Mouse (Mus musculus): Measurements from ENCODE around the gene Srgap2.
"Not testable (repeated sequence)": the region's sequence is repeated elsewhere in the genome, so short reads cannot be mapped to it uniquely, and the experiment has no call there.

The Srgap2 gene

DNA sequence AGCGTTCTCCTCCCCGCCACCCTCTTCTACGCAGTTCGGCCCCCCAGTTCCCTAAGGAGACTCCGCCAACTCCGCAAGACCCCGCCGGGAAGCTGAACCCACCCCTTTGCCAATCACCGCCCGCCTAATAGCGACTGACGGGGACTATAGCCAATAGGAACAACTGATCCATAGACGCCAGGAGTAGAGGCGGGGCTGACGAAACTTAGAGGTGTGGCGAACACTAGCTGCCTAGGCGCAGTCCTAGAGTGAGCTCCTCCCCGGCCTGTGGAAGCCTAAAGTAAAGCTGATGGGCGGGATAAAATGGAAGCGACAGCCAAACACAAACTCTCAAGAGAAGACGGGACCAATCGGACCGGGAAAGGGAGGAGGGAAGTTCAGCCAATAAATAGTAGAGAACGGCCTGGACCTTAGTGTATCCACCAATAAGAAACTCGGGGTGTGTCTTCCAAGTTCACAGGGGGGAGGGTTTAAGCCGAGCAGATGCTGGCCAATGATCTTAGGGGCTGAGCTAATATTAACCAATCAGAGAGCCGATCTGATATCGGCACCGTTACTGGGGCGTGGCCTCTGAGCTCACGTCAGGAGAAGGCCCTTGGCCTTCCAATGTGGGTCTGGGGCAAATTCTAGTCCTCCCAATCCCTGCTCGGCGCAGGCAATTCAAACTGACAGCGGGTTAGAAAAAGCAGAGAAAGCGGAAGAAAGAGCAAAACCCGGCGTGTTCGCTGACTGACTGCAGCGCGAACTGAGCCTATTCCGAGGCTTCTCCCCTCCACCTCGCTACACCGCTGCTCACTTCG, at the start of gene Srgap2, which contains the start of gene Fam72a:
Gene Srgap2 (minus strand): TSS at position 72 of the 800 bp plus-strand sequence.
Gene Fam72a (plus strand): TSS at position 623 of the 800 bp plus-strand sequence.
- DNase-seq (ENCODE audit: low read depth, low spot score), result peak; percentile 100

DNA sequence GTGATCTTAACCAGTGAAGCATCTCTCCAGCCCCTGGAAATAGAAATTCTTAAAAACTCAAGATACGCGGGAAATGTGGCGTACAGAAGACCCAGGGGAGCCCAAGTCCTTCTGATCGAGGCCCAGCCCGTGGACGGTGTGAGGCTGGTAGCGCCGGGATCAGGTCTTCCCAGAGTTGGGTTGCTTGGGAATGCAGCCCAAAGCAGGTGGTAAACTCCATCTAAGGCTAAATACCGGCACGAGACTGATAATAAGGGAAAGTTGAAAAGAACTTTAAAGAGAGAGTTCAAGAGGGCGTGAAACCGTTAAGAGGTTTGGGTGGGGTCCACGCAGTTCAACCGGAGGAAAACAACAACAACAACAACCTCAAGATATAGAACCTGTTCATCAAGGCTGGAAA, 46.6 kb upstream of the Srgap2 start:
- peak; percentile 85 for DNase-seq (ENCODE audit: low read depth, low spot score)

DNA sequence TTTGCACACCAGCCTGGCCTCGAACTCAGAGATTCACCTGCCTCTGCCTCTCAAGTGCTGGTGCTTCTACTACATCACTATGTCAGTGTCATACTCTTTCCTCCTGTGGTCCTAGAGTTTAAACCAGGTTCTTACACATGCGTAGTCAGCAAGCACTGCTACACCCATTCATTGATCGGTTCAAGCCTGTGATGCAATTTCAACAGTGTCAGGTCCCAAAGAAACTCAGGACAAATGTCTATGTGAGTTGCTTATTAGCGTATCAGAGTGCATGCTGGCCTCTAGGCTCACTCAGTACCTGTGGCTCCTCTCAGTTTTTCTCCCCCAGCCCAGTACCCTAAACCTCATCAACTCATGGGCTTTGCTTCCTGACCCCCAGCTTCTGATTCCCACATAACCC, 43.2 kb upstream of the Srgap2 start:
- DNase-seq (ENCODE audit: low read depth, low spot score), result no peak

DNA sequence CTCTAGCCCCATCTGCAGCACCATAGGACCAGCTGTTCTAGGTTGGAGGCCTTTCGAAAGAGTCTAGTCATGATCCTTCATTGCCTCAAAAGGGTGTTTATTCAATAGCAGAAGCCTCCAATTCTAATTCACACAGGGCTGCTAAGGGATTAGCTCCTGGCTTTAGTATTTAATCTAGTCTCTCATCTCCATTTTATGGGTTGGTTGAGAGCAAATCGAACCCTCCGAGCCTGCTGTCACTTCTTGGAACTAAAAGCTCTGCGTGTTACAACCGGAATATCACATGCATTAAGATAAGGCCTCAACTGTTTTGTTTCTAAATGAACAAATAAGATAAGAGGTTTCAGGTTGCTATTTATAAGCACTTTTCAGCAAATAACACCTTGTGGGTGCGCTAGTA, 42.6 kb upstream of the Srgap2 start:
- no peak for DNase-seq (ENCODE audit: low read depth, low spot score)

DNA sequence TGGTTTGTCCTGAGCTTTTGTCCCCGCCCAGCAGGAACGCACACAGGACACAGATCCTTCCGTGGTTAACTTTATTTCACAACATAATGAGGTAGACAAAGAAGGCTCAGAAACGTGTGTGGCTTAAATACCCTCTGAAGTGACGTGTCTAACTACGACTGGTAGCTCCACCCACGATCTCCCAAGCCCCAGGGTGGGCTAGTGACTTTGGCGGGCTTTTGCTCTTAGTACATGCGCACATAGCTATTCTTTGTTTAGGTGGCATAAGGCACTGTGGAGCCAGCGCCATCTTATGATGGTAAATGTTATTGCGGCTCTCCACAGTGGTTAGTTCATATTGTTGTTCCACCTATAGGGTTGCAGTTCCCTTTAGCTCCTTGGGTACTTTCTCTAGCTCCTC, 38.9 kb upstream of the Srgap2 start:
- not testable (repeated sequence) for DNase-seq (ENCODE audit: low read depth, low spot score)

DNA sequence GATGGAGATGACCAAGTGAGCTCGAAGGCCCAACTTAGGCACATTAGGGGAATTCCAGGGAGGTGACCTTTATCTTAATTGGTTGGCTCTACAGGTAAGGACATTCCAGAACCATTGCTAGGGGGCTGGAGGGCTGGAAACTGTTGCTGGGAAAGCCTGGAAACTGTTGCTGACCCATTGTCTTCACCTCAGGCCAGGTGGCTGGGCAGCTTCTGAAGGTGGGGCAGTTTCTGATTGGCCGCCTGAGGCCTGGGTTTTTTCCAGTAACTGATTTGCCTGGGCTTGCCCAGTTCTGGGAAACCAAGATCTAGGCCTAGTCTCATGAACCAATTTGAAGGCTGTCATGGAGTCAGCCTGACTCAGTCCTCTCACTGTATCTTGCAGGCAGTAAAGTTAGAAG, 34.9 kb upstream of the Srgap2 start:
- DNase-seq (ENCODE audit: low read depth, low spot score), result no peak

DNA sequence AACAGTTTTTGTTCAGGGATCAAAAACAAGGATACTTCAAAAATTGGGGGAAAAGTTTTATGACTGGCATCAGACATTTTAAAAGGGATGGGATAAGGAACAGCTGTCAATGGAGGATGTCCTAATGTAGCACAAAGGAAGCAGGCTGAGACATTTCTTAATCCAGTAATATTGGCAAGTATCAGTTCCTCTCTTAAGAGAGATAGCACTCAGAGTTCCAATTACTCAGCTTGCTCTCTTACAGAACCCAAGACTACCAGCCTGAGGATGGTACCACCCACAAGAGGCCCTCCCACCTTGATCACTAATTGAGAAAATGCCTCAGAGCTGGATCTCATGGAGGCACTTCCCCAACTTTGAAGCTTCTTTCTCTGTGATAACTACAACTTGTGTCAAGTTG, 33.3 kb upstream of the Srgap2 start:
- DNase-seq (ENCODE audit: low read depth, low spot score), result no peak

DNA sequence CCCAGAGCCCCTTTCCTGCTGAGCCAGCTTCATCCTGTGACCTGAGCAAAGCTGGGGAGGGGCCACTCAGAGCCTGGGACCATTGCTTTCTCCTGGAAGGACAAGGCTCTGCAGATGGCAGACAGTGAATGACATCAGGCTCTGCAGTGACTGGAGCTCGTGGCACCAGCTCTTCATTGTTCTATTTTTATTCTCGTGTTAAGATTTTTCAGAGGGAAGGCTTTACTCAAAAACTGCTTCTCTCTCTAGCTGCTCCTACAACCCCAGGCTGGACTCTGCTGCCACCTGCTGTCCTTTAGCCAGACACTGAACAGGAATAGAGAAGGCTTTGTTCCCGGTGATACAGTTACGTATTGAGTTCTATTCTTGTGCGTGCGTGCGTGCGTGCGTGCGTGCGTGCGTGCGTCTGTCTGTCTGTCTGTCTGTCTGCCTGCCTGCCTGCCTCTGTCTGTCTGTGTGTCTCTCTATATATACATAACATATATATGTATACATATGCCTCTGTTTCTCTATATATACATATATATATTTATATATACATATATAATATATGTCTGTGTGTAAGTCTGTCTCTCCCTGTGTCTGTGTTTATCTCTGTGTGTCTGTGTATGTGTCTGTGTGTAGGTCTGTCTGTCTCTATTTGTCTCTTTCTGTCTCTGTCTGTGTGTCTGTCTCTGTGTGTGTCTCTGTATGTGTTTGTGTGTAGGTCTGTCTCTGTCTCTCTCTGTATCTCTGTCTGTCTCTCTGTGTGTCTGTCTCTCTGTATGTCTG, 28.1 kb upstream of the Srgap2 start:
- peak; percentile 97 for DNase-seq (ENCODE audit: low read depth, low spot score)

DNA sequence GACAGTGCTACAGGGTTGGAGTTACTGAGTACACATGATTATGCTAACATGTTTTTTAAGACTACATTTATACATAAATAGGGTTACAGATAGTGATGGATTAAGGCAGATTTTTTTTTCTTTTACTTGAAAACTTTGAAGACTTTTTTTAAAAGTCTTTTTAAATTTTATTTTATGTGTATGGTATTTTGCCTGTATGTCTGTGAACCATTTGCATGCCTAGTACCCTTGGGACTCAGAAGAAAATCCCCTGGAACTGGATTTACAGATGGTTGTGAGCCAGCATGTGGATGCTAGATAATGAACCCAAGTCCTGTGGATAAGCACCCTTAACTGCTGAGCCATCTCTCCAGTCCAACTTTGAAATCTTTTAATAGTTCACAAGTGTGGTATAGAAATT, 26.3 kb upstream of the Srgap2 start:
- no peak for DNase-seq (ENCODE audit: low read depth, low spot score)

DNA sequence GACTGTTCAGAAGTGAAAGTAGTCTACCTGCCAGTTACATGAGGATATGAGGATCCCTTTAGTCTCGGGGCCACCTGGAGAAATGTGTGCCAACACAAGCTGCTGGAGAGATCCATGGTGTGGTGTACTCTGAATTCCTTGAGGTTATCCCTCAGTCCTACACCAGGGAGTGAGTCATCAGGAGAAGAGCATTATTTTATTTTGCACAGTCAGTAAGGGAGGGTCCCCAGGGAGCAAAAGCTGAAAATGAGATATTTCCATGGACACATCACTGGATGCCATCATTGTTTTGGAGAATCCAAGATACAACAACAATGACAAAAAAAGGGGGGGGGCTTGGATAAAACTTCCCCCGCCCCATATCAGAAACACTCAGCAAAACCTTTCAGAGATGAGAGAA, 24.8 kb upstream of the Srgap2 start:
- no peak for DNase-seq (ENCODE audit: low read depth, low spot score)

DNA sequence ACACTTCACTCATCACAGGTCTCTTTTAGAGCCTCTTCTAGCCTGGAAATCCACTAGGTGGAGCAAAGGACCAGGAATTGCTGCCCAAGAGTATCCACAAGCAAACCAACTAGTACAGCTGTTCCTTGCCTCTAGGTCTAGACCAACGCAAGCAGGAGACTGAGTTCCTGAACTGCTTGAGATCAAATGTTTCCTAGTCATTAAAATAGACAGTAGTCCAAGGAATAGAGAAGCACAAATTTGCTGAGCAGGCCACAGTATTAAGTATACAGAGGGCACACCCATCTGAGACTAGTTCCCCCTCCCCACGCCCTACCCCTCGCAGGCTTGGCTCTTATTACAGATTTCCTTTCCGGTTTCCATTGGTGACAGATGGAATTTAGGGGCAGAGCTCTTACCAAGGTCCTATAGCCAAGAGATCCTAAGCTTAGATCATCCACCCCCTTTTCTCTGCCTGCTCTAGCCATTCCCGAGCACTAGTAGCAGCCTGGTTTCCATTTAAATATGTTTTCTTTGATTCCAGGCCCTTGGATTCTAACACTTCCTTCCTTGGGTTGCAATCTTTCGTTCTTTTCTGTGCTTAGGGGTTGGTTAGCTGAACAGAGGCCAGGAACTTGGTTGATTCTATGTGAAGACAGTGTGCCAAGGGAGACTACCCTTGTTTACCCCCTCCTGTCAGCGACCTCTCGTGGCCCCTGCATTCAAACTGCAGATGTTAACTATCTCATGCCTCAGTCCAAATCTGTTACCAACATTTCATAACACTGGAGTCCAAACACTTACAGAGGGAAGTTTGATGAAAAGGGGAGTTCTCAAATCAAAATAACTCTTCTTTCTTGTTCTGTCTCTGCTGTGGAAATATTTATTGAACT, 21.6 kb upstream of the Srgap2 start:
- DNase-seq (ENCODE audit: low read depth, low spot score), result peak; percentile 88

DNA sequence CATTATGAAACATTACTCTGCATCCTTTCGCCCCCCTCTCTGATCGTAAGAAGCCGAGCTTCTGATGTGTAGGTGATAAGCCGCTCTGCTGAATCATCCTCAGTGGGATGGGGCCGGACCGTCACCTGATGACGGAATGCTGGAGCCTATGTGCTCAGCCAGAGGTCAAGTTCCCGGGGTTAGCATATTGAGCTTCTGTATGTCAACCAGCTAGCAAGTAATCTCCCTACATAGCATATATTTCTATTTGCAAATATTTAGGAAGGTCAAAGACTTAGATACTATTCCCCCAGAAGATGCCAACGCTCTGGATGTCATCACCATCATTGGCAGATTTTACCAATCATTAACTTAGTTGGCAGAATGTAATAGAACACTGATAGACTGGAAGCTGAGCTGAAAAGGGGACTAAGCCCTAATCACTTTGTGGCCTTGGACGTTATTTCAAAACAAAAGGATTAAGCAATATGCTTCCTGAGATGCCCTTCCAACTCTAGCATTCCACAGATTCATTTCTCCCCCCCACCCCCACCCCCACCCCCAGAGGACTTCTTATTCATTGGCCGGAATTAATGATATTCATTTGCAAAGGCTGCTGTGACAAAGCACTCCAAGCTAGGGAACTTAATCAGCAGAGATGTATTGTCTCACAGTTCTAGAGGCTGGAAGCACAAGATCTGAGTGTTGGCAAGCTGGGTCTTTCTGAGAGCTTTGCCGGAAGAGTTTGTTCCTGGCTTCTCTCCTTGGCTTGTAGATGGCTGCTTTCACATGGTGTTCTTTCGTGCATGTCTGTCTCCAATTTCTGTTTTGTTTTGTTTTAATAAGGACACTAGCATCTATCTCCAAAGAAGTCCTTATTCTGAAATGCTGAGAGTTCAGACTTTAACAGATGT, 19.9 kb upstream of the Srgap2 start:
- DNase-seq (ENCODE audit: low read depth, low spot score), result peak; percentile 50

DNA sequence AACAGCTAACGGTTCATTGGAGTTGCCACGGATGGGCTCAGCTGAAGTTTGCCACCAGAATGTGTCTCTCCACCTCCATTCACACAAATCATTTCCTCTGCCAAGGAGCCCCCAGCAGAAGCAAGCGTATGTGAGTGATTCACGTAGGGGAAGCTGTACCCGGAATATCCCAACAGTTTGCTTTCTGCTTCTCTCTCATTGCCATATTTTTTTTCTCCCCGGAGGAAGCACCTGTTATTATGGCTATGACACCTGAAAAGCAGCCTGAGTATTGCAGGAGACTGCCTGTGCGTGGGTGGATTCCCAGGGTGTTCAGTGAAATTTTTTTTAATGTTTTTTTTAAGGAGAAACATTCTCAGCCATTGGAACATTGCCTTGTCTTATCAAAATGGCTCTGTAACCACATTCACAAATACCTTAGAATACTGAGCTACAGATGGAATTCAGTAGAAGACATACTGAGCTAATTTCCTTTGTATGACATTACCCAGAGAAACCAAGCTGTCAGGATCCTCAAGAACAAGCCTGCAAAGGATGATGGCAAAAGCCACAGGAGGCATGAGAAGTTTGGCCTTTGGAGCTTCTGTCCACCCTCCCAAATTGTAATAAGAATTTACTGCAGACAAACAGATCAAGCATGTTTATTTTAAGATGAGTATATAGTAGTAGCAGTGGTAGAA, 16.9 kb upstream of the Srgap2 start:
- DNase-seq (ENCODE audit: low read depth, low spot score), result peak; percentile 96

DNA sequence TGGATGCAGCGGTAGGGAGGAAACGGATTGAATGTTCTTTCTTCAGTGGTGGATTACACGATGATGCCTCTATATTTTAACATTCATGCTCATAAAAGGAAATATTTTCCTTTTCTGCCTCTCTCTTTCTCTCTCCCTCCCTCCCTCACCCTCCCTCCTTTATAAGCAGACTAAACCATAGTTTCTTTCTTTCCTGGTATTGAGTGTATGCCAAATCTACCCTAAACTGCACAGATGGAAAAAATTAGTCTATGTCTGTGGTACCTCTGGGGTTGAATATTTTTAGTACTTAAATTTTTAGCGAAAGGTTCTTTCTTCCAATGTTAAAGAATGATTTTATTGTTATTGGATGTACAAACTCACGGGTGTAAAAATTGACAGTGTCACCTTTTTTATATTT, 14.8 kb upstream of the Srgap2 start:
- no peak for DNase-seq (ENCODE audit: low read depth, low spot score)

DNA sequence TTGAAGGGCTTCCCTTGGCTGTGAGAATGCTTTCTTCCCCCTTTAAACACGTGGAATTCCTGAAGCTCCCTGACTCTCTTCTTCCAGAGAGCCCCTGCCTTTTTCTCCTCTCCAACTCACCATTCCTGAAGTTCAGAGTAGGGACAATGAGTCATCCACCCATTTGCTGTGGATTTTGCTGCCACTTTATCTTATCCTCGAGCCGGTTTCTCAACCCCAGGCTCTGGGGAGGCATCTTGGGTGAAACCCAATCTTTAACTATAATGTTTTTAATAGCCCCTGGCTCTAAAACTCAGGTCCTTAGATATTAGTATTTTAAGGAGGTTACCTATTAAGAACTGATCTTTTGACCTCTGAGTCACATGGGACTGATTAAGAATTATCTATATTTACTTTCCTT, 14.3 kb upstream of the Srgap2 start:
- no peak for DNase-seq (ENCODE audit: low read depth, low spot score)

DNA sequence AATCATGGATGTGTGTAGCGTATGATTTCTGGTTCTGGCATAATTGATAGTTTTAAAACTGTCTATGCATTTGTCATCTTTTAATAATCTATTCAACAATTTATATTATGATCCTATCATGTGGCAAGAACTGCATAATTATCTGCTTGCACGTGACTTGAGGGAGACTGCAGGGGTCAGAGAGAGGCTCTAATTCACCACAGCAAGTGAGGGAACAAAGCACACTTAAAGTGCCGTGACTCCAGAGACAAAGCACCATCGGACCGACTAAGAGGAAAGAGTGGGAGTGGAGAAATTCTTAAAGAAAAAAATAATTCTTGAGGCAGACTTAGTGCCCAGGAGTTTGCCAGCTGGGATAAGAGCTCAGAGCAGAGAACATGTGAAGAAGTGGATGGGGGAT, 13.6 kb upstream of the Srgap2 start:
- no peak for DNase-seq (ENCODE audit: low read depth, low spot score)

DNA sequence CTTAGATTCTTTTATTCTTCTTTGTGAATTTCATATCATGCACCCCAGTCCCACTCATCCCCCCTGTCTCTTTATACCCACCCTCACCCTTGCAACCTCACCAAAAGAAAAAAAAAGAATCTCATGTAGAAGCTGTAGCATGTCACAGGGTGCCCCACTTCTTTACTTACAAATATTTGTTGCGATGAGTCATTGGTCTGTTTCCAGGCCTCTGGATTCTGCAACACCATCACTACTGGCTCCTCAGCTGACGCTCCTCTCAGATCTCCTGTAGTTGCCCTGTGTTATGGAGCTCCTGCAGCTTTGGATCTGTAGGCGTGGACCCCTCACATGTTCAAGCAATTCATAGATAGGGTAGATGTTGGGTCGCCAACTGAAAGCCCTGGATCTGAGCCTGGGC, 12.6 kb upstream of the Srgap2 start:
- DNase-seq (ENCODE audit: low read depth, low spot score), result no peak

DNA sequence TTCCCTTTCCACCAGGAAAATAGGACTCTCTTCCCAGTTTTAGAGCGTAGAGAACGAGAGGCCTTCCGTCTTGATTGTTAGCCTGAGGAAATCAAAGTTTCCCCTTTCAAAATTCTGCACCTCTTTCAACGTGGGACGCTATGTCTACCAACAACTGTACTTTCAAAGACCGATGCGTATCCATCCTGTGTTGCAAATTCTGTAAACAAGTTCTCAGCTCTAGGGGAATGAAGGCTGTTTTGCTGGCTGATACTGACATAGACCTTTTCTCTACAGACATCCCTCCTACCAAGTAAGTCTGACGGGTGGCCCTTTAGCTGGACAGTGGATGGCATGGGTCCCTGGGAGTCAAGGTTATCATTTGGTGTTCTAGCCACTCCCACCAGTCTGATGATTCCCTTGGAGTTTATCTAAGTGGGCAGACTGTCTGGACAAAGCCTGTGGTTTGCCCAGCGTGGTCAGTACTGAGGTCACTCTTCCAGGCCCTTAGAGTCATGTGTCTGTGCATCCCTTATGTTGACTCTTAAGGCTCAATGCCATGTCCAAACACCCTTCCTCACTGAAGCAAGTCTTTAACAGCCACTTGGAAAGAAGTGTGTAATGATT, 1.5 kb upstream of the Srgap2 start:
- DNase-seq (ENCODE audit: low read depth, low spot score), result no peak

DNA sequence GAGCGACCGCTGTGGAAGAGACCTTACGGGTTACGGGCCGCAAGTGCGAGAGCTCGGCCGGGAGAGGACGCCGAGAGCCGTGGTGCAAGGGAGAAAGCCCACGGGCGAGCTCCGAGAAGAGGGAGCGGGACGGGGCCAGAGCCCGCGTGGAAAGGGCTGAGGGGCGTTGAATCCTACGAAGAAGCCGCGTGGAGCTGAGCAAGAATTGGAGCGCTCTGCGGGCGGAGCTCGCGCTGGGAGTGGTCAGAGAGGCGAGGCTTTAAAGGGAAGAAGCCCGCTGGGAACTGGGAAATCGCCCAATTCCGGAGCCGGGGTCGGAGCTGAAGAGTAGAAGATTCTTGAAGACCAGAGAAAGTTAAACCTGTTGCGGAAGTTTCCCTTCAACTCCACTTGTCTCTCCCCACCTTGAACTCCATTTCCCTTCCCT, 942 bp upstream of the Srgap2 start:
- no peak for DNase-seq (ENCODE audit: low read depth, low spot score)

Measured in brain, adult 2 months (tissue).